Comparison of ENCODE assay signal across 8 mouse cellular contexts in the genomic region with DNA sequence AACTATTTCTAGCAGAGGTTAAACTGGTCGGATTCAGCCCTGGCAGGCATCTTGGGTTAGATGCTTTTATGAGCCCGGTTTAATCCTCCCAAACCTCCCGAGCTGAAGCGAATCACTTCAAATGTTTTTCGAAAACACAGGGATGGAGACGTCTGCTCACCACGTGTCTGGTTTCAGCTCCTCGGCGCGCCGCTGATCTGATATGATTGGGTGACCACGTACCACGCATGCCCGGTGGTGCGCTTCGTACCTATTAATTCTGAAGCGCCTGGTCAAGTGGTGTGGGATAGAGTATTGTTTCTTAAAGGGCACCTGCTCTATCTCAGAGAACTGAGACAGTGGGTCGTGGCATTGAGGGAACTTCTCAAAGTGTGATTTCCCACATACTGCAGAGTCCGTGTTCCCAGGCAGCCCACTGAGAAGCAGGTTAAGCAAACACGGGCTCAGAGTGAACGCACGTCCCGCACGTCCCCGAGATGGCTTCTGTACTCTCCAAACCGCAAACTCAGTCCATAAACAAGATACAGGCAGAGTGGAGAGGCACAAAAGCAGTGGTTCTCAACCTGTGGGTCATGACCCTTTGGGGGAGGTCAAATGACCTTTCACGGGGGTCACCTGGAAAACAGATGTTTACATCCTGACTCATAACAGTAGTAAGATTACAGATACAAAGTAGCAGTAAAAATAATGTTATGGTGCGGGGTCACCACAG. TPM values are rescaled to one million over a fixed set of nuclear protein-coding genes. Genes with fewer than 3 reads are reported as not detected.
DNase-seq lines count a peak whose midpoint lies in the region; ATAC-seq lines count a peak whose summit lies in the region.

No protein-coding gene starts in this region.

- no peak for ATAC-seq in inflammation-experienced regulatory T-cells, adult 6 months

- peak; percentile 65 for DNase-seq in embryo, embryonic 11 days
- no peak for DNase-seq in embryo, embryonic 9.5 days (ENCODE audit: extremely low spot score)
- peak; percentile 53 for DNase-seq in ovary, postnatal 36 days (ENCODE audit: low spot score)
- no peak for DNase-seq in ovary, postnatal 10 days (ENCODE audit: low spot score)
- DNase-seq in kidney, postnatal 14 days: peak; percentile 61
- peak; percentile 65 for DNase-seq in testis, postnatal 10 days (ENCODE audit: low spot score)
- DNase-seq in thymus, postnatal 10 days (ENCODE audit: low spot score in 2 of 2): no peak

RNA-seq across cellular contexts. Expression of a gene that starts 40.4 kb away (rescaled TPM):
- 1 to 10 TPM; 6.1 to 6.8 (median 6.2) TPM for polyA plus RNA-seq in inflammation-experienced regulatory T-cells, adult 6 months (2017; shearing (Covaris generic))

Comparison
In these comparisons a context has a peak if more than half of its experiments do, and no peak if none do; other contexts are left out.
1. DNase-seq: peak in embryo, embryonic 11 days (single experiment), ovary, postnatal 36 days (single experiment), kidney, postnatal 14 days (single experiment) and testis, postnatal 10 days (single experiment); none in embryo, embryonic 9.5 days (single experiment), ovary, postnatal 10 days (single experiment) and thymus, postnatal 10 days (0 of 2).